Mouse (Mus musculus) kidney, adult 2 months (tissue): ENCODE measurements around the gene Comp.

Experiments
- CTCF ChIP-seq: fragments of 200-500 bp; conservative IDR thresholded peaks from 2 replicates; pipeline ENCODE4 v1.5.1; 2011; ENCODE audit warnings: low read depth, mild to moderate bottlenecking, control low read depth, low read length, moderate library complexity, mixed read lengths; ENCODE audit not compliant: insufficient read depth, insufficient read length
- POLR2A ChIP-seq: fragments of 200-500 bp; IDR thresholded peaks from one replicate; pipeline ENCODE4 v1.6.1; 2011; ENCODE audit warnings: low read depth, low read length, control low read depth

- no peak for TF ChIP-seq CTCF
- no peak for TF ChIP-seq POLR2A
Measured at GRCm38 (mm10) chr8:70364066-70364465, 9.3 kb upstream of the Comp start.
